Mouse (Mus musculus): ENCODE results near the gene Noc2l. TPM values are rescaled to one million over a fixed set of nuclear protein-coding genes. Genes with fewer than 3 reads are reported as not detected.

The Noc2l gene
- polyA plus RNA-seq, 1 experiment: 2.9 TPM

DNA sequence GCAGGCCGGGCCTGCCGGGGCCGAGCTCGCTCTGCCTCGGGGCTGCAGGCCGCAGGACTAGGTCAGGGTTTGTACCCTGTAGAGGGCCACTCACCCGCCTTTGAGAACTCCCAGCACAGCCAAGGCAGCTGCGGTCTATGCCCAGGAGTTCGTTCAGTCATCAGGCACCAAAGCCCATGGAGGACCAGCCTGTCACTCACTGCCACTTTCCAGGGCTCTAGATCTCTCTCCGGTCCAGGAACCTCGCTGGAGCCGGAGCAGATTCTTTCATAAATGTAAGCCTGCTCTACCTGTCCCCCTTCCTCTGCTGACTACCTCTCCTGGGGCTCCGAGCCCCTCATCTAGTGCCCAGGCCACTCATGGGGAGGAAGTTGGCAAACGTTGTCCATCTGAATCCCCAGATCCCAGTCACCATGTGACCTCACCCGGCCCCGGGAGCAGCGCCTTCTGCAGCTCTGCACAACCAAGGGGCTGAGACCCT, 1.7 kb upstream of the Noc2l start:
- no peak for TF ChIP-seq GATA1 (IDR thresholded peaks at IDR 0.05; ENCODE audit: low read length)
- no peak for TF ChIP-seq TAL1 (IDR thresholded peaks at IDR 0.05; ENCODE audit: low read length)
- Histone ChIP-seq H3K9me3 (ENCODE audit: control insufficient read depth, low read length) (no peaks in the 10 kb centered on the region), H3K4me3 (replicated peaks) (peak overlapping the region; percentile 82), H3K36me3 (ENCODE audit: control insufficient read depth) (peaks cover 70% of the 10 kb centered on the region), H3K4me1 (ENCODE audit: control insufficient read depth) (peaks cover 54% of the 10 kb centered on the region), H3K27me3 (ENCODE audit: control insufficient read depth) (no peaks in the 10 kb centered on the region)

- Histone ChIP-seq H3K36me3 (ENCODE audit: control insufficient read depth) (peaks cover 70% of the 10 kb centered on the region), H3K4me1 (ENCODE audit: control insufficient read depth) (peaks cover 59% of the 10 kb centered on the region), H3K9me3 (ENCODE audit: control insufficient read depth, low read length) (no peaks in the 10 kb centered on the region), H3K4me3 (replicated peaks) (peak within 1 kb of the TSS; percentile 82), H3K27me3 (ENCODE audit: control insufficient read depth) (no peaks in the 10 kb centered on the region)
- TF ChIP-seq TAL1 (IDR thresholded peaks at IDR 0.05; ENCODE audit: low read length) (no peak), GATA1 (IDR thresholded peaks at IDR 0.05; ENCODE audit: low read length) (no peak)
Measured at GRCm38 (mm10) chr4:156234701-156235213, 1.1 kb upstream of the Noc2l start, which contains the start of gene Plekhn1. TSS of gene Plekhn1 (minus strand) at chr4:156234857.

DNA sequence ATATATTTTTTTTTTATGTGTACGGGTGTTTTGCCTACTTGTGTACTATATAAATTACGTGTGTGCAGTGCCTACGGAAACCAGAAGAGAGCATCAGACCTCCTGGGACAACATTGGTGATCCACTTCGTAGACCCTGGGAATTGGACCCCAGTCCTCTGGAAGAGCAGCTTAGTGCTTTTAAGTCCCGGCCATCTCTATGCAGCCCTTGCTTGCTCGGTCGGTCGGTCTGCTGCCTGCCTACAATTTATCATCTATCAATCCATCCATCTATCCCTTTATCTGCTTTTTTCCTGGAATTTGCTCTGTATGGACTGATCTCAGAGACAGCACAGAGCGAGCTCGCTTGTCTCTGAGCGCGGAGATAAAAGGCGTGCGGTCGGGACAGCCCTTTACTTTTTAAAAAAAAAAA, 445 bp upstream of the Noc2l start:
- H3K4me3 ChIP-seq (replicated peaks): peak overlapping the region; percentile 82
- H3K27me3 ChIP-seq (ENCODE audit: control insufficient read depth): no peaks in the 10 kb centered on the region
- H3K9me3 ChIP-seq (ENCODE audit: control insufficient read depth, low read length): no peaks in the 10 kb centered on the region
- H3K4me1 ChIP-seq (ENCODE audit: control insufficient read depth): peaks cover 62% of the 10 kb centered on the region
- TF ChIP-seq TAL1 (IDR thresholded peaks at IDR 0.05; ENCODE audit: low read length) (no peak), GATA1 (IDR thresholded peaks at IDR 0.05; ENCODE audit: low read length) (no peak)
- peaks cover 70% of the 10 kb centered on the region for H3K36me3 ChIP-seq (ENCODE audit: control insufficient read depth)

DNA sequence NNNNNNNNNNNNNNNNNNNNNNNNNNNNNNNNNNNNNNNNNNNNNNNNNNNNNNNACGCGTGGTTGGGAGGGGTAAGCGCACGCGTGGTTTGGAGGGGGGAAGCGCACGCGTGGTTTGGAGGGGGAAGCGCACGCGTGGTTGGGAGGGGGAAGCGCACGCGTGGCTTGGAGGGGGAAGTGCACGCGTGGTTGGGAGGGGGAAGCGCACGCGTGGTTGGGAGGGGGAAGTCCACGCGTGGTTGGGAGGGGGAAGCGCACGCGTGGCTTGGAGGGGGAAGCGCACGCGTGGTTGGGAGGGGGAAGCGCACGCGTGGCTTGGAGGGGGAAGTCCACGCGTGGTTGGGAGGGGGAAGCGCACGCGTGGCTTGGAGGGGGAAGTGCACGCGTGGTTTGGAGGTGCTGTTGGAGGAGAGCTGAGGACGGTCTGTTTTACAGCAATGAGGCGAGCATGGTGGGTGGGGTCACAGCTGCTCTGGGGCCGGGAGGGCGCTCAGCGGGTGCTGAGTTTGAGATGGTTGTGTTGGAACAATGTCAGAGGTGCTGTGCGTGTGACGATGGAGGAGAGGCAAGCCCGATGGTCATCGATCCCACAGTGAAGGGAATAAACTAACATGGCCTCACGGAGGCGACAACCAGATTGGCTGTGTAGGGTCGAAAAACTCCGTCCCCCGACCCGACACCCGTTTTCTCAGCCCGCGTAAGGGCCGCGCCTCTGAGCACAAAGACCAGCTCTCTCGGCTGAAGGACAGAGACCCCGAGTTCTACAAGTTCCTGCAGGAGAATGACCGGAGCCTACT, 1.0 kb downstream of the Noc2l start:
- Histone ChIP-seq H3K36me3 (ENCODE audit: control insufficient read depth) (peaks cover 70% of the 10 kb centered on the region), H3K4me3 (replicated peaks) (peak overlapping the region; percentile 82), H3K9me3 (ENCODE audit: control insufficient read depth, low read length) (no peaks in the 10 kb centered on the region), H3K27me3 (ENCODE audit: control insufficient read depth) (no peaks in the 10 kb centered on the region), H3K4me1 (ENCODE audit: control insufficient read depth) (peaks cover 70% of the 10 kb centered on the region)
- TF ChIP-seq GATA1 (IDR thresholded peaks at IDR 0.05; ENCODE audit: low read length) (no peak), TAL1 (IDR thresholded peaks at IDR 0.05; ENCODE audit: low read length) (no peak)

GRCm38 (mm10) chr4:156249567-156249966, 13.8 kb downstream of the Noc2l start:
- TF ChIP-seq TAL1 (IDR thresholded peaks at IDR 0.05; ENCODE audit: low read length) (no peak), GATA1 (IDR thresholded peaks at IDR 0.05; ENCODE audit: low read length) (no peak)
- H3K27me3 ChIP-seq (ENCODE audit: control insufficient read depth): peaks cover 4% of the 10 kb centered on the region
- H3K4me3 ChIP-seq (replicated peaks): no peak overlapping the region
- peaks cover 75% of the 10 kb centered on the region for H3K4me1 ChIP-seq (ENCODE audit: control insufficient read depth)
- H3K36me3 ChIP-seq (ENCODE audit: control insufficient read depth): peaks cover 85% of the 10 kb centered on the region
- no peaks in the 10 kb centered on the region for H3K9me3 ChIP-seq (ENCODE audit: control insufficient read depth, low read length)

DNA sequence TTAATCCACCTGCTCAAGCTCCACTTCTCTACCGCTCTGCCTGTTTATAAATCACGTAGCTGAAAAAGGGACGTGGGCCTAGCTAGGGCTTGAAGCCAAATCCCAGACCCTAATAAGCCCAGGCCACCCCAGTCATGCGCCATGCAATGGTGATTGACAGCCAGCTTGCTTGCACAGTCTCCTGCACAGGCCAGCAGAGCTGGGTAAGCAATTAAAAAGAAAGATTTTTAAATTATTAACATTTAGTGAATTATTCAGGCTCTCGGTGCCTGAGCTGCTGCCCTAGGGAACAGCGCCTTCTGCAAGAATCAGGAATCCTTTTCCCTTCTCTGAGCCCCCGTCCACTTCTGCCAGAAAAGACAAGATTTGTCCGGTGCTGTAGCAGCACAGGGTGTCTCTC, 15.3 kb downstream of the Noc2l start:
- peaks cover 83% of the 10 kb centered on the region for H3K4me1 ChIP-seq (ENCODE audit: control insufficient read depth)
- no peak for TF ChIP-seq TAL1 (IDR thresholded peaks at IDR 0.05; ENCODE audit: low read length)
- no peak for TF ChIP-seq GATA1 (IDR thresholded peaks at IDR 0.05; ENCODE audit: low read length)
- H3K27me3 ChIP-seq (ENCODE audit: control insufficient read depth): peaks cover 17% of the 10 kb centered on the region
- peak overlapping the region; percentile 65 for H3K4me3 ChIP-seq (replicated peaks)
- H3K9me3 ChIP-seq (ENCODE audit: control insufficient read depth, low read length): no peaks in the 10 kb centered on the region
- H3K36me3 ChIP-seq (ENCODE audit: control insufficient read depth): peaks cover 70% of the 10 kb centered on the region

- Histone ChIP-seq H3K9me3 (ENCODE audit: control insufficient read depth, low read length) (no peaks in the 10 kb centered on the region), H3K4me3 (replicated peaks) (peak overlapping the region; percentile 65), H3K36me3 (ENCODE audit: control insufficient read depth) (peaks cover 60% of the 10 kb centered on the region), H3K4me1 (ENCODE audit: control insufficient read depth) (peaks cover 74% of the 10 kb centered on the region), H3K27me3 (ENCODE audit: control insufficient read depth) (peaks cover 17% of the 10 kb centered on the region)
- TF ChIP-seq GATA1 (IDR thresholded peaks at IDR 0.05; ENCODE audit: low read length) (no peak), TAL1 (IDR thresholded peaks at IDR 0.05; ENCODE audit: low read length) (no peak)
Measured at GRCm38 (mm10) chr4:156252140-156252539, 16.3 kb downstream of the Noc2l start.

DNA sequence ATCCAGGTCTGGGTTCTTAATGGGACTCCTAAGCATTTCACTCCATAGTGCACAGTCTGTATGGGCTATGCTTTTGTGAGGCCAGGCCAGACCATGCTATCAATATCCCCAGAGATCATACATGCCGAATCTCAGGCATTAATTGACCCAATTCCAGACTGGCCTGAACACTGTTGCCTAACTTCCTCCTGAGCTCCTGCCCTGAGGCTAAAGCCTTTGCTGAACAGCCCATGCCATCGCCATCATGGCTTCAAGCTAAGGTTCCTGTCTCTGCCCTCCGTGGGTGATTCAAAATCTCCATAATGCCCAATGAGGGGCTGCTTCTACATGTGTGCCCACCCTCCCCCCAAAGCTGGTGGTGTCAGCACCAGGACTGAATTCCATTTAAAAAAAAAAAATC, 16.8 kb downstream of the Noc2l start:
- Histone ChIP-seq H3K4me1 (ENCODE audit: control insufficient read depth) (peaks cover 72% of the 10 kb centered on the region), H3K9me3 (ENCODE audit: control insufficient read depth, low read length) (no peaks in the 10 kb centered on the region), H3K27me3 (ENCODE audit: control insufficient read depth) (peaks cover 17% of the 10 kb centered on the region), H3K4me3 (replicated peaks) (peak overlapping the region; percentile 65), H3K36me3 (ENCODE audit: control insufficient read depth) (peaks cover 55% of the 10 kb centered on the region)
- no peak for TF ChIP-seq TAL1 (IDR thresholded peaks at IDR 0.05; ENCODE audit: low read length)
- TF ChIP-seq GATA1 (IDR thresholded peaks at IDR 0.05; ENCODE audit: low read length): no peak

DNA sequence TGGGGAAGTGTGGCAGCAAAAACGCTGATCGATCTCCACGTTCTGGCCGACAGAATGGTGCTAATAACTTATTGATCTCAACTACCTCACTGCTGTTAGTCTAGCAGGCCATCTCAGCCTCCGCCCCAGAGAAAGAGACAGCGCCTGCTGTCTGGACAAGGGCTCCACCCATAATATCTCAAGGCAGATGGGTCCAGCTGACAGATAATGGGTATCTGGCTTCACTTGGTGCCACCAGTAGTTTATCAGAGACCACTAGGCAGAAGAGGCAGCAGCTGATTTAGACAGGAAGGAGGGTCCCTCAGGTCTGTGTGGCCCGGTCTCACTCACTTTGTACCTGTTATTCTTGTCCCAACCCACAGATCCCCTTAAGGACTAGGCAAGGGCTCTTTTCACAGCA, 17.2 kb downstream of the Noc2l start:
- Histone ChIP-seq H3K4me3 (replicated peaks) (peak overlapping the region; percentile 65), H3K36me3 (ENCODE audit: control insufficient read depth) (peaks cover 51% of the 10 kb centered on the region), H3K27me3 (ENCODE audit: control insufficient read depth) (peaks cover 17% of the 10 kb centered on the region), H3K9me3 (ENCODE audit: control insufficient read depth, low read length) (no peaks in the 10 kb centered on the region), H3K4me1 (ENCODE audit: control insufficient read depth) (peaks cover 69% of the 10 kb centered on the region)
- TF ChIP-seq GATA1 (IDR thresholded peaks at IDR 0.05; ENCODE audit: low read length): peak; percentile 85
- peak; percentile 64 for TF ChIP-seq TAL1 (IDR thresholded peaks at IDR 0.05; ENCODE audit: low read length)
